Mouse (Mus musculus): ENCODE results near the gene Cma2.
"Not testable (repeated sequence)": the region's sequence is repeated elsewhere in the genome, so short reads cannot be mapped to it uniquely, and the experiment has no call there.

- TF ChIP-seq CTCF (IDR thresholded peaks at IDR 0.05; ENCODE audit: low read depth, low read length); POLR2A (IDR thresholded peaks at IDR 0.05; ENCODE audit: insufficient read depth, low read length): not testable (repeated sequence)
Observed at GRCm38 (mm10) chr14:56021305-56021704, 70.5 kb downstream of the Cma2 start.
